Mouse (Mus musculus) MN1 (cell line): ENCODE data around the gene Nedd9.

ENCODE experiments used
- DNase-seq: peaks from one replicate; pipeline ENCODE4 v3.0.0-alpha.2; 2016; ENCODE audit warnings: low spot score

The Nedd9 gene

GRCm38 (mm10) chr13:41343163-41343886, 143.8 kb downstream of the Nedd9 start:
- no peak for DNase-seq

DNA sequence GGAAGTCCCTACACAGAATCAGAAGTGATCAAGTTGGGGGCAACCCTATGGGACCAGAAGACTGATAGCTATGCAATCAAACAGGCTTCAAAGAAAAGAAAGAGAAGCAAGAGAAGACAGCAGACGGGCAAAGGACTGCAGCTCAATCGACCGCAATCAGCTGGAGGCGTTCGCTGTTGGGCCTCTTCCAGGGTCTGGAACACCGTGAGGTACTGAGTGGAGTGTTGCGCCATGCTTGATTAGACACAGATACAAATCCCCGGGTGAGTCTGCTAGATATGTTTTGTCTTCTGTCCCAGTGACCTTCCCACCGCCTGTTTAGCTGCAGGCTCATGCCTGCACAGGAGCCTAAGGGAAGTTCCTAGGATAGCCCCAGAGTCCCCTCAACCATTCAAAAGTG, 145.7 kb downstream of the Nedd9 start:
- no peak for DNase-seq

DNA sequence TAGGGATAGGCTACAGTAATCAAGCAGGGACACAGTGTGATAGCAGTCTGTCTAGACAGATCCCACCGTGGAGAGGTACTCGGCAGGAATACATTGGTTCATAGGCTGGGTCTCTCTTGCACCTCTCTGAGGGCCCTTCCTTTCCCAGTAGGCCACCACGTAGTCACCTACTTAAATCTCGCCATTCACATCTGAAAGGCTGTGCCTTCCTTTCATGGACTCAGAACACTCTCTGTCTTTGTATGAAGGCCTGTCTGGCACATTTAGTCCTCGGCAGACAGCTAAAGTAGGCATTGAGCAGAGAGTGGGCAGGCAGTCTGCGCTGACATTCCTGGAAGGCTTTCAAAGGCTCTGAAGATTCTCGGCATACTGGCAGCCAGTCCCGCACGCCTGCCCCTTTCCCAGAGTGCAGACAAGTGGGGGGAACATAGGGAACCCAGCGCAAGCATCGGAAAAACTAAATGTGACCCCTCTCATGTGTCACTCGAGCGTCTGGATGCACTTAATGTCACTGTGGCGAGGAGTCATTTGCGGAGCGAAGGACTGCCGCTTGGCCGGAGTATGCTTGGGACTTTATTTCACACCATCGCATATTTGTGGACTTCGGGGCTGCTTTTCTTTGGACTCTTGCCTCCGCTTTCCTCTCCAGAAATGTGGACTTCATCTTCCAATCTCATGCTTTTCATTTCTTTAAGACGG, 147.4 kb downstream of the Nedd9 start:
- DNase-seq, result no peak

DNA sequence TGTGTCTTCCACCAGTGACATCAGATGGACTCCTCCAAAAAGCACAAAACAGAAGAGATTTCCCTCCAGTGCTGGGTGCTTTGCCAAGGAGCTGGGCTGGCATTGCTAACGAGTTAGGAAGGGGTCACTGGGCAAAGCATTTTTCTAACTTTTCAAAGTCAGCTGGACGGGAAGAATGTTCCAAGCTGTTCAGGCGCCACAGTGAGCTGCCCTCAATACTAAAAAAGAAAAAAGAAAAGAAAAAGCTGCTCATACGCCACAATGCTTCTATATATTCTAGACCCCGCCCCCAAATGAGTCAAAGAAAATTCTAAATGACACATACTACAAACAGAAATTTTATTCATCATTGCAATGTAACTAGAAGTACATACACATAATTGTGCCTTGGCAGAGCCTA, 148.0 kb downstream of the Nedd9 start:
- no peak for DNase-seq

- DNase-seq, result no peak
Observed at GRCm38 (mm10) chr13:41337407-41337806, 149.8 kb downstream of the Nedd9 start.

DNA sequence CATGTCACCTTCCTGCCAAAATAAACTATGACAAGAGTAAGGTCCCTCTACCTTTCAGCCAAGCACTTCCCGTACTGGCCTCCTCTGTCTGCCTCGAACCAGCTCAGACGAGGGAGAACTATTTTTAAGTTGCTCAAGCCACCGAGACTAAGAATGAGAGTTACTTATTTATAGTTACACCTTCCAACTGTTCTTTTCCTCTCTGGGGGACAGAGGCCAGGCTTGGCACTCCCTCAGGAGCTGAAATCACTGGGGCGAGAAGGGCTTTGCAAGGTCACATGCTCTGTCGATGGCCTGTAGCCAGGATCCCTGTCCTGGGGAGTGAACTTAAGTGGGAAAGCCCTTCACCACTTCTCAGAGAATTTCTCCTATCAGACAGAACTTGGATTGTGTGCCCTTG, 150.9 kb downstream of the Nedd9 start:
- no peak for DNase-seq

GRCm38 (mm10) chr13:41335767-41336166, 151.4 kb downstream of the Nedd9 start:
- no peak for DNase-seq

GRCm38 (mm10) chr13:41334641-41335000, 152.5 kb downstream of the Nedd9 start:
- DNase-seq, result no peak

DNA sequence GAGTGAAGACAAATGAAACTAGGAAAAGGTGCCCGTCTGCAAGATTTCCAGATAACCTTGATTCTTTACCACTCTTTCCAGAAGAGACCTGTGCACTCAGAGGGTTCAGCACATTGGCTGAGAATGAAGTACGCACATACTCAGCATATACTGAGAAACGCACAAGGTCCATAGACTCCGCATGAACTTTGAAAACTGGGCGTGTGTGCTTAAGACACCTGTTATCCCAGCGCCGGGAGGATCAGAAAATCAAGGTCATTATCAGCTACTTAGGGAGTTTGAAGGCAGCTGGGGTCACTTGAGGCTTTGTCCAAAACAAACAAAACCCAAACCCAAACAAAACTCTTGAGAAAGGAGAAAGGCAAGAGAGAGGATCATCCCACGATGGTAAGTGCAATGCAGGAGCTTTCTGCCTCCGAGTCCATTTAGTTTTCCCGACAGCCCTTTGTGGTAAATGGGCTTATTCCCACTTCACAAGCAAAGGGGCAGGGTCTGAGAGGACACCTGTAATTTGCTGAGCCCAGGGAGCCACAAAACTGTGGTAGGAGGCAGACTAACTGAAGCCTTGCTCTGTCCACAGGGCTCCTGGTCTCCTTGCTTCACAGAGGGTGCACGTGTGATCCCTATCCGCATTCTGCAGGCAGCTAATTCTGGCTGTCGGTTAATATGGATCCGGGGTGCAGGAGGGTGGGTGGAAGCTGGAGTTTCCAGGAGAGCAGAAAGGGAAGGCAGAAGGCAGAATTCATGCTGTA, 153.1 kb downstream of the Nedd9 start:
- no peak for DNase-seq

GRCm38 (mm10) chr13:41331671-41332340, 155.4 kb downstream of the Nedd9 start:
- no peak for DNase-seq

DNA sequence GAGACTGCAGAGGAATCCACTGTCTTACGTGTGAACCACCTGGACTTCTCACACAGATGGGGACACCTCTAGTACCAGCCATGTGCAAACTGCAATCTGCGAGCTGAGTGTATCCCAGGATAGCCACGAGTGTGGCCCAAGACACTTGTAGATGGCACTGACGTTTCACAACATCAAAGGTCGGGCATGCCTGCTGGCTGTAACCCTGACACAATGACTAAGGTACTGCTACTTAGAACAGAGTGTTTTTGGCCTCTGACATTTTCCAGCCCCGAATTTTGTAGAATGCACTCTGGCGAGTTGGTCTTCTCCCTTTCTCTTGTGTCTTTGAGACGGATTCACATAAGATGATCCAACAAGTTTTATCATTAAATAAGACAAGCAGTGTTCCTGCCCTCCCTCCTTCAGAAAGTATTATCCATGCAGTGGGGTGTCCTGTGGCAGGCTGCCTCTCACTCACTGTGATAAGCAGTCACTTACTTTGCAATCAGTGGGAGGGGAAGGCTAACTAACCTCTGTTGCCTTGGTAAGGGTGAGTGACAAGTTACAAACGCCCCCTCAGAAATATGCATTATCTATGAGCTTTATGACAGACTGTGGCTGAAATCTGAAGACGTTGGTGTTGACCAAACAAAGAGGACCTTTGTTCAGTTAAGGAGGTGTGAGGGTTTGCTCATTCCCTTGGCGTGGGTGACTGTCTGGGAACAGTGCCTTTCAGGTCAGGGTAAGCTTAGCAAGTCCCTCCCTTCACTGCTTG, 156.4 kb downstream of the Nedd9 start:
- DNase-seq, result no peak

DNA sequence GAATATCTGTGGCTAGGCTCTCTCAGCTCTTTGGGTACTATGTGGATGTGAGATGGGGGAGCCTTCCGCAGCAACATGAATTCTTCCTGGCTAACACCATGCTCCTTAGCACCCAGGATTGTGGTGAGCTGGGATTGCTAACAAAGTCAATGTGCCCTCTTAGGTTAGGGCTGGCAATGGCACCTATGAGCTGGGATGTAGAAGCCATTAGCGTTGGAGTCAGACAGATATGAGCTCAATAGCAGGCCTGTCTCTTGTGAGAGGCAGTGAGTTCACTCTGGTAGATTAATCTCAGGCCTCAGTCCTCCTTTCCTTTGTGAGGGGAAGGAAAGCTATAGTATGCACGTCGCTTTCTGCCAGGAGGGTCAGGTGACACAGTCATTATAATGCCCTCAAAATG, 157.1 kb downstream of the Nedd9 start:
- no peak for DNase-seq

GRCm38 (mm10) chr13:41328481-41328880, 158.7 kb downstream of the Nedd9 start:
- DNase-seq, result no peak

- DNase-seq, result no peak
Observed at GRCm38 (mm10) chr13:41327546-41327945, 159.6 kb downstream of the Nedd9 start.

DNA sequence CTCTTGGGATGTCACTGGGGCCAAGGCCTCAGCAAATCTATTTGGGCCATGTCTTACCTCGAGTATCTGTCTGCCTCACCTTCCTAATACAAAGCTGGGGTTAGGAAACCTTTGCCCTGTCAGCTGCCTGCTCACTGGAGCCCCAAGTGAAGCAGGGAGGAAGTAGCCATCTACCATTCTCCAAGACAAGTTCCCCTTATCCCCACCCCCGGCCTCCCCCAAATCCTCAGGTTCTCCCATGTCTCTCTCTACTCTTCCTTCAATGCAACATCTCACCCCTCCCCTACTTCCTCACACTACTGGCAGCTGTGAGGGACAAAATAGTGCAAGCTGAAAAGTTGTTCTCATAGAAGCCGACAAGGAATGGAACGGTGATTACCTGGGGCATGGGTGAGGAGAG, 161.0 kb downstream of the Nedd9 start:
- DNase-seq, result no peak

GRCm38 (mm10) chr13:41325346-41325745, 161.8 kb downstream of the Nedd9 start:
- DNase-seq, result no peak

DNA sequence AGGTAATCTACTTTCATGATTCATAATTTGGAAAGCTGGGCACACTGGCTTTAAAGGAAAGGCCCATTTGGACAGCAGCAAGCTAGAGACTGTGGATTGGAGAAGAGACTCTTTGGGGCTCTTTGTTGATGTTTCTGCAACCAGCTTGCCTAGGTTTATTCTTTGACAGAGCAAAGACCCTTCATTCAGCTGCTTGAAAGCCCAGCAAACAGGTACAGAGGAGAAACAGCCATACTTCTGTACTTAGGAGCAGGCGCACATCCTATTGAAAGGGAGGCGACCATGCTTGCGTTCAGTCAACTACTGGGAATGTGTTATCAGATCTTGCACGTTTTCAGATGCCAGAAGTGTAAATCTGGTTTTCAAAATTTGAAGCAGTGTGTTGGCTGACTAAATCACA, 162.5 kb downstream of the Nedd9 start:
- DNase-seq, result no peak

DNA sequence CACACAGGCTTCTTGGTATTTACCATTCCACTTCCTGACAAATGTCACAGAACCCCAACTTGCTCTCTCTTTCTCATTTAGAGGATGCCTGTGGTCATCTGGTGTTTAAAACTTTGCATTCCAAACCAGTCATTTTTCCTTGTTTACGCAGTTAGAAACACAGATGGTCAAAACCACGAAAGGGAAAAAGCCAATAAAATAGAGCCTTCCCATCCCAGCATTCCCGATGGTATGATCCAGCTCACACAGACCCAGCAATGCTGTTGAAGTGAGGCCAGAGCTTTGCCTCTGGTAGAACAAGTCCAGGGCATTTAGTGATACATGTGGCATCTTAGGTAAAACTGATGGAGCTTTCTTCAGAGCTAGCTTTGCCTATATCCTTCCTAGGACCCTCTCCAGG, 165.7 kb downstream of the Nedd9 start:
- no peak for DNase-seq

GRCm38 (mm10) chr13:41320749-41321148, 166.4 kb downstream of the Nedd9 start:
- DNase-seq, result no peak

DNA sequence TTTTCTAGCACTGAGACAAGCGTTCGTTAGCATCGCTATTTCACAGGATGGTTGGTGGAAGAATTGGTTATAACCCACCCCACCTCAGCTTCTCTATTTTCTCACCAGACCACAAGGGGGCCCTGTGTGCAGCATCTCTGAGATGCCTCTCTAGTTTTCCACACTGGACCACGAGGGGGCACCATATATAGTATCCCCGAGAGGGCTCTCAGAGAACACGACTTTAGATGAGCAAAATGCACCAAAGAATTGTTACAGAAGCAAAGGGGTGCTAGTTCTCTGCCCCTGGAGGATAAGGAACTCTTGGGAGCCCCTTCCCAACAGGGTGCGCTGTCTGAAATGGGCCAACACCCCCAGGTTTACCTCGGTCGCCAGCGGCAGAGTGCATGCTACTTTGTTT, 184.4 kb downstream of the Nedd9 start:
- no peak for DNase-seq

GRCm38 (mm10) chr13:41300037-41300436, 187.1 kb downstream of the Nedd9 start:
- DNase-seq, result no peak

DNA sequence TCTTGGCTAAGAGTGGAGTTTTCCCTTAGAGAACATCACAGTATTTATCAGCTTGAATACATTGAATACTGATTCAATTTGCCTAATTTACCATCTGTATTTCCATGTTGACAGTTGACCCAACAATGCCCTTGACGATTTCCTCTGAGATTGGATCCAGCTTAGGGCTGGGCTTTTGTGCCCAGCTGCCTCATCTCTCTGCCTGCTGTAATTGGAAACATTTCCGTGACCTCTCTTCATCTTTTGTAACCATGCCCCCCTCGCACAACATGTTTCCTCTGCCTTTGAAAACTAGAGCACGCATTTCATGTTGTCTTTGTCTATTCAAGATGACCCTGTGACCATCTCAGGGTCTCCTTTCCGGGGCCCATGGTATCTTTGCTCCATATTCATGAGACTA, 188.2 kb downstream of the Nedd9 start:
- DNase-seq, result no peak
